Mouse (Mus musculus) heart, embryonic 13.5 days (tissue): ENCODE results near the gene Gm10803. TPM values are rescaled to one million over a fixed set of nuclear protein-coding genes. Genes with fewer than 3 reads are reported as not detected.

Experiments used
- ATAC-seq: fragments of 200-750 bp; cut with Nextera tagmentation; 2 replicates; pipeline ENCODE4 v1.8.0; 2017; ENCODE audit warnings: moderate TSS enrichment; ENCODE audit not compliant: insufficient number of reproducible peaks, low FRiP score, low TSS enrichment; ENCODE audit errors: extremely low read depth
- H3K27ac ChIP-seq: fragments of 300-500 bp; sonication (generic); replicated peaks from 2 replicates; pipeline ENCODE4 v1.5.1; 2015; ENCODE audit warnings: moderate library complexity, mild to moderate bottlenecking, inconsistent platforms
- H3K27me3 ChIP-seq: fragments of 300-500 bp; sonication (generic); replicated peaks from 2 replicates; pipeline ENCODE4 v1.6.1; 2015; ENCODE audit warnings: mild to moderate bottlenecking, inconsistent platforms
- H3K36me3 ChIP-seq: fragments of 300-500 bp; sonication (generic); 2 replicates; pipeline ENCODE4 v1.6.1; 2015; ENCODE audit warnings: mild to moderate bottlenecking, inconsistent platforms
- H3K4me1 ChIP-seq: fragments of 300-500 bp; sonication (generic); 2 replicates; pipeline ENCODE4 v1.6.1; 2015; ENCODE audit warnings: inconsistent platforms
- H3K4me2 ChIP-seq: fragments of 300-500 bp; sonication (generic); 2 replicates; pipeline ENCODE4 v1.6.1; 2015; ENCODE audit warnings: inconsistent platforms, mild to moderate bottlenecking, moderate library complexity
- H3K4me3 ChIP-seq: fragments of 300-500 bp; sonication (generic); 2 replicates; pipeline ENCODE4 v1.5.1; 2015; ENCODE audit warnings: moderate library complexity, mild to moderate bottlenecking, inconsistent platforms
- H3K9ac ChIP-seq: fragments of 300-500 bp; sonication (generic); 2 replicates; pipeline ENCODE4 v1.6.1; 2015; ENCODE audit warnings: inconsistent platforms, mild to moderate bottlenecking, moderate library complexity
- H3K9me3 ChIP-seq: fragments of 300-500 bp; sonication (generic); 2 replicates; pipeline ENCODE4 v1.6.1; 2016; ENCODE audit warnings: inconsistent platforms
- WGBS: fragments of 180-500 bp; shearing (Covaris S2); methylation state at CpG from one replicate; pipeline ENCODE4 v1.1.7; 2015; ENCODE audit warnings: mixed read lengths; 5-methylcytosine and 5-hydroxymethylcytosine counted together
- polyA plus RNA-seq: library from polyadenylated mRNA; unstranded; fragments of >200 nt; fragmentation: Nextera tagmentation; extraction: Ambion mirVana; gene quantifications from 2 replicates; pipeline ENCODE4 v1.2.1, GENCODE M21; 2015

Gene Gm10803
- polyA plus RNA-seq, 1 experiment from 2014 or later = not detected

- H3K9ac ChIP-seq = 0 out of 2 replicates have a peak overlapping the region, but pooled peaks have one; percentile 7
- H3K36me3 ChIP-seq = no peaks in the 10 kb centered on the region
- no peak overlapping the region for H3K4me3 ChIP-seq
- H3K4me2 ChIP-seq = no peak overlapping the region
- no peaks in the 10 kb centered on the region for H3K9me3 ChIP-seq
- H3K27me3 ChIP-seq = peaks cover 4% of the 10 kb centered on the region; the same call in 1 of the 2 replicates
- H3K4me1 ChIP-seq = peaks cover 14% of the 10 kb centered on the region
- no peak for ATAC-seq
- no peak overlapping the region for H3K27ac ChIP-seq
- 36% methylated on average over 11 of the region's 11 CpGs for WGBS
These were observed 31.9 kb downstream of the Gm10803 start for GRCm38 (mm10) chr2:93592164-93592790.

GRCm38 (mm10) chr2:93593121-93593520 lies 32.8 kb downstream of the Gm10803 start:
- Histone ChIP-seq H3K27me3 (peaks cover 4% of the 10 kb centered on the region; the same call in 1 of the 2 replicates), H3K27ac (no peak overlapping the region), H3K9ac (no peak overlapping the region), H3K4me3 (no peak overlapping the region), H3K36me3 (no peaks in the 10 kb centered on the region), H3K9me3 (no peaks in the 10 kb centered on the region), H3K4me2 (no peak overlapping the region), H3K4me1 (peaks cover 14% of the 10 kb centered on the region)
- ATAC-seq = no peak
- WGBS = 76% methylated on average over 10 of the region's 10 CpGs

GRCm38 (mm10) chr2:93597145-93597544 lies 36.8 kb downstream of the Gm10803 start:
- peaks cover 12% of the 10 kb centered on the region for H3K27me3 ChIP-seq
- H3K9ac ChIP-seq = no peak overlapping the region
- peaks cover 17% of the 10 kb centered on the region for H3K4me1 ChIP-seq
- H3K4me3 ChIP-seq = no peak overlapping the region
- H3K27ac ChIP-seq = no peak overlapping the region
- 57% methylated on average over 11 of the region's 11 CpGs for WGBS
- no peak for ATAC-seq
- no peaks in the 10 kb centered on the region for H3K9me3 ChIP-seq
- no peak overlapping the region for H3K4me2 ChIP-seq
- no peaks in the 10 kb centered on the region for H3K36me3 ChIP-seq

DNA sequence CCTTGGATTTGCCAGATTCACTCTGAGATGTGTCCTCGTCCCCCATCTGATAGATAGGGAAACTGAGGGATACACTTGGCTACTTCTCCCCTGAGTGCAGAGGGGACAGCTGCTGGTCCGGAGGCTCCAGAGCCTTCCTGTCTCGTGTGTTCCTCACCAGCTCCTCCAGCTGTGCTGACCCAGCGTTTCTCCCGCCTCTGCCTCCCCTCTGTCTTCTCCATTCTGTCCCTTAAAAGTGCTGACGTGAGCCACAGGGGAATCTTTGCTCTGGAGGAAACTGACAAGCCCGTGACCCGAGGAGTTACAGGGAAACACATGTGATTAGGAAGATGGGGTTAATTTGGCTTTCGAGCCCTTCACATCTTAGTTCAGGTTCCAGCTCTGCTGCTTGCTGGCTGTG lies 39.4 kb downstream of the Gm10803 start:
- no peaks in the 10 kb centered on the region for H3K9me3 ChIP-seq
- no peaks in the 10 kb centered on the region for H3K36me3 ChIP-seq
- no peak for ATAC-seq
- peaks cover 9% of the 10 kb centered on the region for H3K4me1 ChIP-seq
- H3K27ac ChIP-seq = no peak overlapping the region
- H3K4me2 ChIP-seq = 0 out of 2 replicates have a peak overlapping the region, but pooled peaks have one; percentile 2
- peaks cover 13% of the 10 kb centered on the region for H3K27me3 ChIP-seq
- H3K9ac ChIP-seq = no peak overlapping the region
- WGBS = 30% methylated on average over 9 of the region's 9 CpGs
- no peak overlapping the region for H3K4me3 ChIP-seq

- no peak for ATAC-seq
- Histone ChIP-seq H3K4me2 (no peak overlapping the region), H3K36me3 (no peaks in the 10 kb centered on the region), H3K9ac (no peak overlapping the region), H3K4me1 (peaks cover 1% of the 10 kb centered on the region), H3K9me3 (no peaks in the 10 kb centered on the region), H3K27me3 (peaks cover 17% of the 10 kb centered on the region), H3K27ac (no peak overlapping the region), H3K4me3 (no peak overlapping the region)
- WGBS = 78% methylated on average over 6 of the region's 6 CpGs
These were observed 44.4 kb downstream of the Gm10803 start for GRCm38 (mm10) chr2:93604601-93605285.

DNA sequence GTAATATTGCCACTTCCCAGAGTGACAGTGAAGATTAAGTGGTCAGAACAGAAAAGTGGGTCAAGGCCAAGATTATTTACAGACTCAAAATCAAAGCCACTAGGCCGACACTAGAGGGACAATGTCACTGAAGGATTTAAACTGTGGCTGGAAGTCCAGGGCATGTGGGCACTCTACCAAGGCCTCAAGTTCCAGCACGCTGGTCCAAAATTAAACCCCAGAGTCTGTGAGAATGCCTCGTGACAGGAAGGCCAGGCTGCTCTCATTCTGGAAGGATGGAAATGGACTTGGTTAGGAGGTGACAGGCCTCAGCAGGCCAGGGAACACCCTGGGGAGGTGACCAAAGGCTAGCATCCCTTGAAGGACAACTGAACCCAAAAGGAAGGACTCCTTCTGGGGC lies 48.4 kb downstream of the Gm10803 start:
- no peak overlapping the region for H3K9ac ChIP-seq
- ATAC-seq = no peak
- H3K4me3 ChIP-seq = no peak overlapping the region
- no peaks in the 10 kb centered on the region for H3K36me3 ChIP-seq
- H3K4me2 ChIP-seq = no peak overlapping the region
- no peaks in the 10 kb centered on the region for H3K9me3 ChIP-seq
- H3K4me1 ChIP-seq = no peaks in the 10 kb centered on the region
- no peak overlapping the region for H3K27ac ChIP-seq
- H3K27me3 ChIP-seq = peaks cover 7% of the 10 kb centered on the region; the same call in 1 of the 2 replicates
- 57% methylated on average over 3 of the region's 3 CpGs for WGBS

GRCm38 (mm10) chr2:93613020-93613419 lies 52.7 kb downstream of the Gm10803 start:
- H3K4me2 ChIP-seq = no peak overlapping the region
- H3K27me3 ChIP-seq = peaks cover 6% of the 10 kb centered on the region; the same call in 1 of the 2 replicates
- no peak for ATAC-seq
- WGBS = 62% methylated on average over 7 of the region's 7 CpGs
- H3K4me1 ChIP-seq = peaks cover 8% of the 10 kb centered on the region
- no peaks in the 10 kb centered on the region for H3K36me3 ChIP-seq
- no peak overlapping the region for H3K4me3 ChIP-seq
- H3K9me3 ChIP-seq = no peaks in the 10 kb centered on the region
- H3K9ac ChIP-seq = no peak overlapping the region
- no peak overlapping the region for H3K27ac ChIP-seq

Other genes with a start within 250 kb of the Gm10803 start
- gene Tspan18, start 226.1 kb upstream of the Gm10803 start, polyA plus RNA-seq = 41.7 and 43.2 TPM in 2 replicates
- gene Cd82, start 97.4 kb upstream of the Gm10803 start, polyA plus RNA-seq = 24.6 and 27.2 TPM in 2 replicates
- 0.09 and 0.16 TPM in 2 replicates for gene Alx4, start 81.8 kb downstream of the Gm10803 start, polyA plus RNA-seq